Comparison of ENCODE assay signal across 7 mouse cellular contexts in the genomic region with DNA sequence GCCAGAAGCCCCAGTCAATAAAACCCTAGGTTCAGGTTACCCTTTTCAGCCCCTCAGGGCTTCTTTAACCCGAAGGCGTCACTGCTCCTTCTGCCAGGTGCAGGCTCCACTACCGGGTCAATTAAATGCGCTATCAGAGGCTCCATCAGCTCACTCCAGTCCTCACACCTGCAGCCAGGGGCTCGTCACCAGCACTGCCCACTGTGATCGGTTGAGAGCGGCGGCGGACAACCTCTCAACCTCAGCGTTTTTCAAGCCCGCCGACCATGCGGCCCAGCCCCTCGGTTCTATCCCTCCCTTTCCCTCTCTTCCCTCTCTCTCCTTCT. TPM values are rescaled to one million over a fixed set of nuclear protein-coding genes. Genes with fewer than 3 reads are reported as not detected.
A peak's percentile ranks its signal among the peaks of the same experiment; 100 is the strongest.
DNase-seq lines count a peak whose midpoint lies in the region; ATAC-seq lines count a peak whose summit lies in the region.

No protein-coding gene starts in this region.

- H3K4me2 ChIP-seq in neural tube, embryonic 11.5 days (ENCODE audit: low read depth), result peak overlapping the region; percentile 65
- H3K4me2 ChIP-seq in liver, embryonic 11.5 days, result peak overlapping the region; percentile 88
- H3K4me2 ChIP-seq in stomach, embryonic 15.5 days, result peak overlapping the region; percentile 97

- no peaks in the 10 kb centered on the region for H3K27me3 ChIP-seq in neural tube, embryonic 11.5 days (ENCODE audit: control insufficient read depth, insufficient read depth, low read length)
- peaks cover 14% of the 10 kb centered on the region for H3K27me3 ChIP-seq in forebrain, embryonic 10.5 days (ENCODE audit: poor library complexity, severe bottlenecking)
- H3K27me3 ChIP-seq in liver, embryonic 11.5 days (replicated peaks; ENCODE audit: control insufficient read depth, insufficient read depth, low read length), result no peaks in the 10 kb centered on the region; the same call in 1 of the 2 replicates
- no peaks in the 10 kb centered on the region for H3K27me3 ChIP-seq in stomach, embryonic 15.5 days (replicated peaks)

- no peaks in the 10 kb centered on the region for H3K36me3 ChIP-seq in neural tube, embryonic 11.5 days (ENCODE audit: control insufficient read depth, insufficient read depth, low read length)
- H3K36me3 ChIP-seq in forebrain, embryonic 10.5 days (replicated peaks), result peaks cover 12% of the 10 kb centered on the region
- H3K36me3 ChIP-seq in liver, embryonic 11.5 days (ENCODE audit: control insufficient read depth, insufficient read depth, low read length), result no peaks in the 10 kb centered on the region
- no peaks in the 10 kb centered on the region for H3K36me3 ChIP-seq in stomach, embryonic 15.5 days

- peak overlapping the region; percentile 62 for H3K4me3 ChIP-seq in neural tube, embryonic 11.5 days (ENCODE audit: low read depth, low read length)
- peak overlapping the region; percentile 79 for H3K4me3 ChIP-seq in forebrain, embryonic 10.5 days
- H3K4me3 ChIP-seq in liver, embryonic 11.5 days (ENCODE audit: low read depth, low read length), result peak overlapping the region; percentile 78
- H3K4me3 ChIP-seq in stomach, embryonic 15.5 days (replicated peaks), result peak overlapping the region; percentile 73

- no peaks in the 10 kb centered on the region for H3K9me3 ChIP-seq in neural tube, embryonic 11.5 days (ENCODE audit: control insufficient read depth, low read length)
- H3K9me3 ChIP-seq in forebrain, embryonic 10.5 days, result no peaks in the 10 kb centered on the region
- no peaks in the 10 kb centered on the region for H3K9me3 ChIP-seq in liver, embryonic 11.5 days (ENCODE audit: control insufficient read depth, low read length)
- no peaks in the 10 kb centered on the region for H3K9me3 ChIP-seq in stomach, embryonic 15.5 days

- H3K9ac ChIP-seq in neural tube, embryonic 11.5 days (ENCODE audit: low read length), result peak overlapping the region; percentile 52
- peak overlapping the region; percentile 79 for H3K9ac ChIP-seq in liver, embryonic 11.5 days (ENCODE audit: low read depth, low read length)
- H3K9ac ChIP-seq in stomach, embryonic 15.5 days, result no peak overlapping the region; the same call in 1 of the 2 replicates

- H3K27ac ChIP-seq in neural tube, embryonic 11.5 days (ENCODE audit: low read depth, low read length), result no peak overlapping the region
- peak overlapping the region; percentile 91 for H3K27ac ChIP-seq in forebrain, embryonic 10.5 days
- no peak overlapping the region for H3K27ac ChIP-seq in liver, embryonic 11.5 days (ENCODE audit: low read depth, low read length)
- H3K27ac ChIP-seq in stomach, embryonic 15.5 days, result no peak overlapping the region

- no peak for DNase-seq in neural tube, embryonic 11.5 days (ENCODE audit: low spot score)
- DNase-seq in neural tube, embryonic 10.5 days (ENCODE audit: extremely low spot score, low spot score), result no peak
- no peak for DNase-seq in forebrain, embryonic 10.5 days (ENCODE audit: extremely low spot score, low spot score)
- DNase-seq in liver, embryonic 11.5 days (ENCODE audit: low spot score), result no peak
- no peak for DNase-seq in kidney, adult 18-20 months
- no peak for DNase-seq in embryo, embryonic 11 days

- ATAC-seq in neural tube, embryonic 11.5 days (ENCODE audit: insufficient read depth, low FRiP score, low TSS enrichment), result no peak; the same call in none of the 2 replicates
- peak; percentile 57 for ATAC-seq in liver, embryonic 11.5 days (replicated peaks; ENCODE audit: low FRiP score)
- ATAC-seq in stomach, embryonic 15.5 days (ENCODE audit: insufficient read depth, low FRiP score, low read depth), result peak; percentile 69

- under 1% methylated on average over 14 of the region's 14 CpGs for WGBS in neural tube, embryonic 11.5 days
- WGBS in forebrain, embryonic 10.5 days, result 1% methylated on average over 14 of the region's 14 CpGs
- under 1% methylated on average over 14 of the region's 14 CpGs for WGBS in liver, embryonic 11.5 days
- 3% methylated on average over 14 of the region's 14 CpGs for WGBS in stomach, embryonic 15.5 days

- H3K4me1 ChIP-seq in neural tube, embryonic 11.5 days (ENCODE audit: control insufficient read depth, insufficient read depth, low read length), result peaks cover 3% of the 10 kb centered on the region
- peaks cover 24% of the 10 kb centered on the region for H3K4me1 ChIP-seq in forebrain, embryonic 10.5 days
- H3K4me1 ChIP-seq in liver, embryonic 11.5 days (replicated peaks; ENCODE audit: control insufficient read depth, insufficient read depth, low read length), result peaks cover 9% of the 10 kb centered on the region
- 0 out of 2 replicates have a peak, but pooled peaks cover 9% of the 10 kb centered on the region for H3K4me1 ChIP-seq in stomach, embryonic 15.5 days

RNA-seq across cellular contexts. Expression of a gene that starts 0.3 kb away (rescaled TPM):
- polyA plus RNA-seq in neural tube, embryonic 11.5 days (2014; fragmentation: Nextera tagmentation; extraction: Ambion mirVana), result 19.5 and 26.6 TPM in 2 replicates
- polyA plus RNA-seq in forebrain, embryonic 10.5 days (2016; fragmentation: Nextera tagmentation; extraction: Ambion mirVana), result 14.3 and 16.4 TPM in 2 replicates
- 10.1 and 11.6 TPM in 2 replicates for polyA plus RNA-seq in liver, embryonic 11.5 days (2014; fragmentation: Nextera tagmentation; extraction: Ambion mirVana)
- 8.7 and 9.7 TPM in 2 replicates for polyA plus RNA-seq in stomach, embryonic 15.5 days (2015; fragmentation: Nextera tagmentation; extraction: Ambion mirVana)

RNA-seq across cellular contexts. Expression of a gene that starts 34.6 kb away (rescaled TPM):
- 153 and 154 TPM in 2 replicates for polyA plus RNA-seq in neural tube, embryonic 11.5 days (2014; fragmentation: Nextera tagmentation; extraction: Ambion mirVana)
- 189 and 193 TPM in 2 replicates for polyA plus RNA-seq in forebrain, embryonic 10.5 days (2016; fragmentation: Nextera tagmentation; extraction: Ambion mirVana)
- polyA plus RNA-seq in liver, embryonic 11.5 days (2014; fragmentation: Nextera tagmentation; extraction: Ambion mirVana), result 121 and 130 TPM in 2 replicates
- 104 and 109 TPM in 2 replicates for polyA plus RNA-seq in stomach, embryonic 15.5 days (2015; fragmentation: Nextera tagmentation; extraction: Ambion mirVana)
